Mouse (Mus musculus) E14TG2a.4 (cell line): ENCODE measurements around the gene Tmbim1.

ENCODE experiments used
- CTCF ChIP-seq: conservative IDR thresholded peaks from 2 replicates; pipeline ENCODE4 v1.5.1; 2014; ENCODE audit warnings: low read length
- NANOG ChIP-seq: IDR thresholded peaks from 2 replicates; pipeline ENCODE4 v1.6.1; 2014; ENCODE audit warnings: borderline replicate concordance, low read length, mixed read lengths
- POU5F1 ChIP-seq: IDR thresholded peaks from 2 replicates; pipeline ENCODE4 v1.6.1; 2014; ENCODE audit warnings: low read length, borderline replicate concordance

- no peak for TF ChIP-seq CTCF
- no peak for TF ChIP-seq POU5F1
- TF ChIP-seq NANOG: no peak
Observed at GRCm38 (mm10) chr1:74340361-74340764, 34.9 kb upstream of the Tmbim1 start.
